Mouse (Mus musculus) liver, embryonic 14.5 days (tissue): Measurements from ENCODE around the gene Lztfl1. TPM values are rescaled to one million over a fixed set of nuclear protein-coding genes. Genes with fewer than 3 reads are reported as not detected.
"Not testable (repeated sequence)": the region's sequence is repeated elsewhere in the genome, so short reads cannot be mapped to it uniquely, and the experiment has no call there.

ENCODE experiments used
- ATAC-seq: fragments of 200-750 bp; cut with Nextera tagmentation; 2 replicates; pipeline ENCODE4 v1.8.0; 2017; ENCODE audit warnings: moderate number of reproducible peaks, mild to moderate bottlenecking, moderate library complexity; ENCODE audit not compliant: insufficient read depth
- DNase-seq, 3 experiments: peaks; one replicate each; pipeline ENCODE4 v3.0.0-alpha.2; 2012 to 2013; ENCODE audit warnings: low read depth in 3 of 3, low spot score in 3 of 3
- H3K27ac ChIP-seq: fragments of 300-500 bp; sonication (generic); 2 replicates; pipeline ENCODE4 v1.5.1; 2014; ENCODE audit warnings: moderate library complexity, mild to moderate bottlenecking, control low read depth, inconsistent platforms
- H3K27me3 ChIP-seq: fragments of 300-500 bp; sonication (generic); 2 replicates; pipeline ENCODE4 v1.6.1; 2014; ENCODE audit warnings: mild to moderate bottlenecking, low read length, moderate library complexity; ENCODE audit not compliant: control insufficient read depth, insufficient read depth
- H3K36me3 ChIP-seq: fragments of 300-500 bp; sonication (generic); replicated peaks from 2 replicates; pipeline ENCODE4 v1.6.1; 2014; ENCODE audit warnings: low read depth; ENCODE audit not compliant: control insufficient read depth, insufficient read depth
- H3K4me1 ChIP-seq, 2 experiments: fragments of 200-500 bp in 1 of 2; fragments of 300-500 bp in 1 of 2; sonication (generic) in 1 of 2; replicated peaks; 2 replicates each; pipeline ENCODE4 v1.6.1; 2012 to 2014; ENCODE audit warnings: antibody characterized with exemption in 1 of 2, inconsistent platforms in 1 of 2, low read length in 1 of 2; ENCODE audit not compliant: control insufficient read depth in 2 of 2, insufficient read depth in 2 of 2
- H3K4me2 ChIP-seq: fragments of 300-500 bp; sonication (generic); 2 replicates; pipeline ENCODE4 v1.6.1; 2014; ENCODE audit warnings: low read depth, mild to moderate bottlenecking, control low read depth, moderate library complexity
- H3K4me3 ChIP-seq, 2 experiments: fragments of 200-500 bp in 1 of 2; fragments of 300-500 bp in 1 of 2; sonication (generic) in 1 of 2; 2 replicates each; pipeline ENCODE4 v1.5.1; 2012 to 2014; ENCODE audit warnings: low read depth in 2 of 2, low read length in 2 of 2, mild to moderate bottlenecking in 2 of 2, control low read depth in 1 of 2, inconsistent platforms in 1 of 2, moderate library complexity in 1 of 2; ENCODE audit not compliant: insufficient read depth in 1 of 2
- H3K9ac ChIP-seq: fragments of 300-500 bp; sonication (generic); replicated peaks from 2 replicates; pipeline ENCODE4 v1.6.1; 2014; ENCODE audit warnings: mild to moderate bottlenecking, control low read depth, moderate library complexity
- H3K9me3 ChIP-seq: fragments of 300-500 bp; sonication (generic); 2 replicates; pipeline ENCODE4 v1.6.1; 2016; ENCODE audit warnings: low read length, mixed read lengths; ENCODE audit not compliant: control insufficient read depth
- CTCF ChIP-seq: IDR thresholded peaks from 2 replicates; pipeline ENCODE4 v1.5.1; 2016; ENCODE audit warnings: antibody characterized with exemption, low read depth, control low read depth
- EP300 ChIP-seq: IDR thresholded peaks from 2 replicates; pipeline ENCODE4 v1.6.1; 2016; ENCODE audit warnings: antibody characterized with exemption, low read depth
- WGBS: fragments of 180-500 bp; shearing (Covaris S2); extraction: QIAGEN DNeasy Blood & Tissue Kit; methylation state at CpG from one replicate; pipeline ENCODE4 v1.1.7; 2014; ENCODE audit not compliant: insufficient replicate concordance; 5-methylcytosine and 5-hydroxymethylcytosine counted together
- polyA plus RNA-seq, 2 experiments: library from polyadenylated mRNA; depleted of rRNA in 1 of 2; stranded (reverse) in 1 of 2; unstranded in 1 of 2; fragments of >200 nt; fragmentation: Nextera tagmentation in 1 of 2; extraction: Ambion mirVana in 1 of 2; gene quantifications; 2 replicates each; pipeline versions ENCODE4 v1.2.1 to v1.2.3; 2012 to 2014

The Lztfl1 gene
- polyA plus RNA-seq, 2 experiments = 5.2 to 26.0 TPM

- Histone ChIP-seq H3K4me1 (no peaks in the 10 kb centered on the region), H3K4me3 (no peak overlapping the region), H3K27me3 (peaks cover 5% of the 10 kb centered on the region), H3K36me3 (no peaks in the 10 kb centered on the region), H3K9ac (no peak overlapping the region), H3K4me2 (no peak overlapping the region), H3K9me3 (no peaks in the 10 kb centered on the region), H3K27ac (no peak overlapping the region)
- WGBS = 62% methylated on average over 5 of the region's 5 CpGs
- ATAC-seq (no peak), DNase-seq (no peak)
- TF ChIP-seq CTCF = no peak
- no peak for TF ChIP-seq EP300
These were observed 31.3 kb downstream of the Lztfl1 start for GRCm38 (mm10) chr9:123686206-123686605.

GRCm38 (mm10) chr9:123683704-123684103, 33.8 kb downstream of the Lztfl1 start:
- ATAC-seq = no peak

GRCm38 (mm10) chr9:123679198-123679597, 38.3 kb downstream of the Lztfl1 start:
- Histone ChIP-seq H3K36me3 (no peaks in the 10 kb centered on the region), H3K27ac (no peak overlapping the region), H3K4me3 (peak overlapping the region in 1 of 2 experiments; percentile 79; a peak in 2 of 4 replicates), H3K4me1 (peaks cover 3 to 5% of the 10 kb centered on the region in 2 experiments), H3K9me3 (no peaks in the 10 kb centered on the region), H3K4me2 (peak overlapping the region; percentile 87), H3K27me3 (peaks cover 69% of the 10 kb centered on the region), H3K9ac (peak overlapping the region; percentile 81; the same call in 1 of the 2 replicates)
- ATAC-seq (peak; percentile 17; the same call in 1 of the 2 replicates), DNase-seq (no peak)
- TF ChIP-seq CTCF (no peak), EP300 (no peak)
- WGBS = 38% methylated on average over 2 of the region's 2 CpGs

More at GRCm38 (mm10) chr9:123683704-123684103, 33.8 kb downstream of the Lztfl1 start:
- H3K4me2 ChIP-seq = no peak overlapping the region
- peaks cover 27% of the 10 kb centered on the region for H3K27me3 ChIP-seq
- TF ChIP-seq EP300 (no peak), CTCF (no peak)
- no peak for DNase-seq
- H3K9ac ChIP-seq = no peak overlapping the region
- no peak overlapping the region for H3K27ac ChIP-seq
- WGBS = 33% methylated on average over 3 of the region's 3 CpGs
- H3K9me3 ChIP-seq = no peaks in the 10 kb centered on the region
- no peaks in the 10 kb centered on the region for H3K36me3 ChIP-seq
- H3K4me3 ChIP-seq = no peak overlapping the region
- peaks cover 0 to 5% of the 10 kb centered on the region in 2 experiments; a peak in 3 of 4 replicates for H3K4me1 ChIP-seq

GRCm38 (mm10) chr9:123678327-123679105, 39.0 kb downstream of the Lztfl1 start, which contains the start of the genes Ccr9 and Slc6a20a:
Gene Ccr9 (plus strand): TSS chr9:123678439.
Gene Slc6a20a (minus strand): TSS chr9:123678885.
- Histone ChIP-seq H3K4me1 (peaks cover 3 to 5% of the 10 kb centered on the region in 2 experiments), H3K36me3 (no peaks in the 10 kb centered on the region), H3K9me3 (no peaks in the 10 kb centered on the region), H3K4me3 (peak within 1 kb of the TSS; percentile 68 to 79), H3K27ac (no peak within 1 kb of the TSS), H3K27me3 (peaks cover 69% of the 10 kb centered on the region), H3K4me2 (peak within 1 kb of the TSS; percentile 87), H3K9ac (peak within 1 kb of the TSS; percentile 81)
- DNase-seq (peak in 2 of 3 experiments; percentile 35 to 55), ATAC-seq (peak; percentile 94)
- 1% methylated on average over 73 of the region's 73 CpGs for WGBS
- no peak for TF ChIP-seq CTCF
- no peak for TF ChIP-seq EP300

GRCm38 (mm10) chr9:123665645-123666044, 51.9 kb downstream of the Lztfl1 start:
- WGBS = 32% methylated on average over 5 of the region's 5 CpGs
- H3K4me1 ChIP-seq = no peaks in the 10 kb centered on the region
- H3K4me2 ChIP-seq = no peak overlapping the region
- H3K9me3 ChIP-seq = no peaks in the 10 kb centered on the region
- H3K9ac ChIP-seq = no peak overlapping the region
- H3K4me3 ChIP-seq = no peak overlapping the region
- peak; percentile 70 for TF ChIP-seq CTCF
- no peak for TF ChIP-seq EP300
- H3K36me3 ChIP-seq = no peaks in the 10 kb centered on the region
- no peak overlapping the region for H3K27ac ChIP-seq
- DNase-seq (peak in 1 of 3 experiments; percentile 35), ATAC-seq (no peak)
- no peaks in the 10 kb centered on the region for H3K27me3 ChIP-seq

GRCm38 (mm10) chr9:123659986-123660676, 57.4 kb downstream of the Lztfl1 start:
- H3K9ac ChIP-seq, H3K4me1 ChIP-seq, H3K4me2 ChIP-seq, DNase-seq, H3K27ac ChIP-seq, H3K9me3 ChIP-seq, H3K36me3 ChIP-seq, H3K4me3 ChIP-seq, ATAC-seq, H3K27me3 ChIP-seq: not testable (repeated sequence)
- WGBS = 79% methylated on average over 16 of the region's 18 CpGs
